ENCODE assay signal across 20 mouse cellular contexts in genomic region chr17:21691560-21691959, GRCm38 (mm10). TPM values are rescaled to one million over a fixed set of nuclear protein-coding genes. Genes with fewer than 3 reads are reported as not detected.
DNase-seq lines count a peak whose midpoint lies in the region; ATAC-seq lines count a peak whose summit lies in the region.
"Had no signal": no experiment of that assay in that cellular context is flagged by ENCODE, and none has a peak within 500 bp of the region (broad histone marks: within the 10 kb centered on the region; RNA-seq: fewer than 3 reads in every experiment).

Gene Gm10226 (plus strand): TSS chr17:21691860.

- intact Hi-C loops in gastrocnemius, postnatal 36 days (cut with DNase I): no loop called here

- 91% methylated on average over 3 of the region's 3 CpGs for WGBS in hindbrain, embryonic 12.5 days
- 93% methylated on average over 3 of the region's 3 CpGs for WGBS in midbrain, embryonic 12.5 days

- no peak within 1 kb of the TSS for H3K4me2 ChIP-seq in hindbrain, embryonic 12.5 days (replicated peaks)
- H3K4me2 ChIP-seq in midbrain, embryonic 12.5 days (replicated peaks): no peak within 1 kb of the TSS
- H3K4me2 ChIP-seq: limb, embryonic 12.5 days; liver, embryonic 15.5 days had no signal

- H3K9me3 ChIP-seq in hindbrain, embryonic 12.5 days (replicated peaks): no peaks in the 10 kb centered on the region
- no peaks in the 10 kb centered on the region for H3K9me3 ChIP-seq in midbrain, embryonic 12.5 days
- H3K9me3 ChIP-seq: limb, embryonic 12.5 days; liver, embryonic 15.5 days had no signal

- no peak for ATAC-seq in CD4-positive, CD25-positive, alpha-beta regulatory T cell, adult 4 months
- no peak for ATAC-seq in activated CD4-positive, CD25-positive, alpha-beta regulatory T cell, adult 4 months
- no peak for ATAC-seq in hindbrain, embryonic 12.5 days (ENCODE audit: low FRiP score)
- ATAC-seq in midbrain, embryonic 12.5 days (ENCODE audit: low FRiP score, low read depth): no peak
- ATAC-seq: intestine, embryonic 16.5 days had no signal

- no peaks in the 10 kb centered on the region for H3K27me3 ChIP-seq in hindbrain, embryonic 12.5 days
- H3K27me3 ChIP-seq in midbrain, embryonic 12.5 days: no peaks in the 10 kb centered on the region
- H3K27me3 ChIP-seq: limb, embryonic 12.5 days; liver, embryonic 15.5 days had no signal

- H3K36me3 ChIP-seq in hindbrain, embryonic 12.5 days: peaks cover 36% of the 10 kb centered on the region
- H3K36me3 ChIP-seq in midbrain, embryonic 12.5 days: peaks cover 40% of the 10 kb centered on the region

- no peak within 1 kb of the TSS for H3K27ac ChIP-seq in hindbrain, embryonic 12.5 days
- no peak within 1 kb of the TSS for H3K27ac ChIP-seq in midbrain, embryonic 12.5 days (replicated peaks)
- H3K27ac ChIP-seq: heart, adult 2 months; kidney, postnatal 0 days; left cerebral cortex, adult 2 months; limb, embryonic 12.5 days; liver, embryonic 15.5 days had no signal

- DNase-seq in gastrocnemius, postnatal 36 days: no peak
- DNase-seq in frontal cortex, postnatal 25 days (ENCODE audit: low spot score in 2 of 2): no peak
- DNase-seq in kidney, postnatal 10 days: no peak
- no peak for DNase-seq in MN1 (ENCODE audit: low spot score)
- DNase-seq: adrenal gland, postnatal 36 days; heart, adult 2 months; heart, postnatal 10 days; lung, postnatal 10 days; spleen, adult 18-20 months; thymus, postnatal 36 days had no signal

- H3K4me1 ChIP-seq in hindbrain, embryonic 12.5 days: no peaks in the 10 kb centered on the region
- H3K4me1 ChIP-seq in midbrain, embryonic 12.5 days: no peaks in the 10 kb centered on the region
- H3K4me1 ChIP-seq: limb, embryonic 12.5 days had no signal

- H3K9ac ChIP-seq in hindbrain, embryonic 12.5 days: no peak within 1 kb of the TSS
- H3K9ac ChIP-seq in midbrain, embryonic 12.5 days (replicated peaks): no peak within 1 kb of the TSS
- H3K9ac ChIP-seq: limb, embryonic 12.5 days; liver, embryonic 15.5 days had no signal

- no peak within 1 kb of the TSS for H3K4me3 ChIP-seq in hindbrain, embryonic 12.5 days
- no peak within 1 kb of the TSS for H3K4me3 ChIP-seq in midbrain, embryonic 12.5 days
- H3K4me3 ChIP-seq: erythroblast, embryonic 14.5 days; heart, adult 2 months; left cerebral cortex, adult 2 months; limb, embryonic 12.5 days; liver, embryonic 15.5 days had no signal

RNA-seq across cellular contexts. Expression of gene Gm10226, which starts in this region (rescaled TPM):
- 10 to 100 TPM; 12.6 to 12.8 TPM for polyA plus RNA-seq in CD4-positive, CD25-positive, alpha-beta regulatory T cell, adult 4 months (2017; shearing (Covaris generic))
- polyA plus RNA-seq in activated CD4-positive, CD25-positive, alpha-beta regulatory T cell, adult 4 months (2017; shearing (Covaris generic)): 10 to 100 TPM; 16.1 to 17.7 TPM
- polyA plus RNA-seq in hindbrain, embryonic 12.5 days (2016; fragmentation: Nextera tagmentation; extraction: Ambion mirVana): 16.7 and 18.5 TPM in 2 replicates
- 14.9 and 15.4 TPM in 2 replicates for polyA plus RNA-seq in midbrain, embryonic 12.5 days (2016; fragmentation: Nextera tagmentation; extraction: Ambion mirVana)
- total RNA-seq in gastrocnemius, postnatal 36 days (2021): not detected
- polyA plus RNA-seq: erythroblast, embryonic 14.5 days; heart, adult 2 months had no signal
